Mouse (Mus musculus) heart, embryonic 12.5 days (tissue): ENCODE measurements at regions not wholly inside any gene's neighbourhood (a gene's known extent, or its start where the extent isn't known, plus 50 kb on each side); places are given as distances from the start of the nearest gene placed in this dataset.

Experiments
- ATAC-seq: fragments of 200-750 bp; cut with Nextera tagmentation; 2 replicates; pipeline ENCODE4 v1.8.0; 2017; ENCODE audit warnings: moderate TSS enrichment, moderate library complexity; ENCODE audit not compliant: insufficient number of reproducible peaks, low FRiP score
- H3K27ac ChIP-seq: fragments of 300-500 bp; sonication (generic); 2 replicates; pipeline ENCODE4 v1.5.1; 2016; ENCODE audit warnings: mild to moderate bottlenecking, moderate library complexity; ENCODE audit not compliant: poor library complexity, severe bottlenecking
- H3K27me3 ChIP-seq: fragments of 300-500 bp; sonication (generic); replicated peaks from 2 replicates; pipeline ENCODE4 v1.6.1; 2016; ENCODE audit warnings: mild to moderate bottlenecking, moderate library complexity
- H3K36me3 ChIP-seq: fragments of 300-500 bp; sonication (generic); 2 replicates; pipeline ENCODE4 v1.6.1; 2016; ENCODE audit warnings: mild to moderate bottlenecking, moderate library complexity
- H3K4me1 ChIP-seq: fragments of 300-500 bp; sonication (generic); replicated peaks from 2 replicates; pipeline ENCODE4 v1.6.1; 2016; ENCODE audit warnings: mild to moderate bottlenecking
- H3K4me2 ChIP-seq: fragments of 300-500 bp; sonication (generic); 2 replicates; pipeline ENCODE4 v1.6.1; 2016; ENCODE audit warnings: mild to moderate bottlenecking, moderate library complexity
- H3K4me3 ChIP-seq: fragments of 300-500 bp; sonication (generic); 2 replicates; pipeline ENCODE4 v1.5.1; 2016; ENCODE audit warnings: mild to moderate bottlenecking
- H3K9ac ChIP-seq: fragments of 300-500 bp; sonication (generic); 2 replicates; pipeline ENCODE4 v1.6.1; 2016; ENCODE audit warnings: mild to moderate bottlenecking, moderate library complexity
- H3K9me3 ChIP-seq: fragments of 300-500 bp; sonication (generic); replicated peaks from 2 replicates; pipeline ENCODE4 v1.6.1; 2016; ENCODE audit warnings: mild to moderate bottlenecking, moderate library complexity
- WGBS: fragments of 180-500 bp; shearing (Covaris S2); methylation state at CpG from one replicate; pipeline ENCODE4 v1.1.7; 2016; 5-methylcytosine and 5-hydroxymethylcytosine counted together

DNA sequence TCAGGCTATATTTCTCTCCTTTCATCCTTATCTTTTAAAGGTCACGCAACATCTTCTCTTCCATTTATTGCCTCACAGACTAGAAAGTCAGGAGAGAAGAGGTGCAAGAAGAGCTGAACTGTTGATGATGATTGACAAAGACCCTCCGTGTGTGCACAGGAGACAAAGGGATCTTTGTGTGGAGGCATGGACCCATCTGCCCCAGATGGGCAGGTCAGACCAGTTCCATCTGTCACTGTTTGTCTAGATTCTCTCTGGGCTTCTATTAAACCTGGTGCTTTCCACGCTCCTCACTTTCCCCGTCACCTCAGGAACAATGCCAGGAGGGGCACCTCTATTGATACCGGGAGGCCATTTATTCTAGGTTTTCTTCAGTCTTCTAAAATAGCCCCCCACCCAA is 364.1 kb upstream of the Pik3r1 start:
- WGBS = 79% methylated on average over 5 of the region's 5 CpGs
- no peak overlapping the region for H3K9ac ChIP-seq
- no peak overlapping the region for H3K4me3 ChIP-seq
- H3K4me1 ChIP-seq = no peaks in the 10 kb centered on the region
- no peaks in the 10 kb centered on the region for H3K9me3 ChIP-seq
- no peak for ATAC-seq
- no peaks in the 10 kb centered on the region for H3K36me3 ChIP-seq
- no peak overlapping the region for H3K4me2 ChIP-seq
- no peak overlapping the region for H3K27ac ChIP-seq
- no peaks in the 10 kb centered on the region for H3K27me3 ChIP-seq

DNA sequence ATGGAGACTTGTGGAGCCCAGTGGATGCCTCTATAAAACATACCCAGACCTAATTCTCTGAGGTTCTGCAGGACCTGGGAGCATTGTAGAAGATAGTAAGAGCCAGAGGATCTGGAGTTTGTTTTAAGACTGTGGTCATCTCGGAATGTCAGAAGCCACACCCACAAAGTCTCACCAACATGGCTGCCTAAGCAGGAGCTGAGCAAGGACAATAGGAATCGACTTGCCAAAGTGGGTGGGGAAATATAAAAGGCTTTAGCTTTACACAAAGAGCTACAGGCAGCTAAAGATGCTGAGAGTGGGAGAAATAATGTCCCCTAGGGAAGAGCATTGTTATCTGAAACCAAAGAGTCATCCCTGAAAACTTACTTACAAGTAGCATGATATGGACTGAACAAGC is 364.7 kb upstream of the Pik3r1 start:
- ATAC-seq = no peak
- Histone ChIP-seq H3K27me3 (no peaks in the 10 kb centered on the region), H3K36me3 (no peaks in the 10 kb centered on the region), H3K9me3 (no peaks in the 10 kb centered on the region), H3K9ac (no peak overlapping the region), H3K4me3 (no peak overlapping the region), H3K4me1 (no peaks in the 10 kb centered on the region), H3K27ac (no peak overlapping the region), H3K4me2 (no peak overlapping the region)
- WGBS = 60% methylated on average over 2 of the region's 2 CpGs

DNA sequence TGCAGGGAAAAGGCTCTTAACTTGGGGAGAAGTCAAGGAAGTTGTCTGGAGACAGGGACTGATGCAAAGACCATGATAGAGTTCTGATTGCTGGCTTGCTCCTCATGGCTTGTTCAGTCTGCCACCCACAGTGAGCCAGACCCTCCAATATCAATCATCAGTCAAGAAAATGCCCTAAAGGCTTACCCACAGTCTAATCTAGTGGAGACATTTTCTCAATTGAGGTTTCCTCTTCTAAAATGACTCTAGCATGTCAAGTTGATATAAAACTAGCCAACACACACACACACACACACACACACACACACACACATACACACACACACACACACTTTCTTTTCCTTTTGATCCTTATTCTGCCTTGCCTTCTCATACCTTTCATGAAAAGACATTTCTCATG is 367.2 kb upstream of the Pik3r1 start:
- H3K36me3 ChIP-seq = no peaks in the 10 kb centered on the region
- H3K27ac ChIP-seq = no peak overlapping the region
- no peak overlapping the region for H3K4me3 ChIP-seq
- no peak for ATAC-seq
- no peak overlapping the region for H3K9ac ChIP-seq
- no peaks in the 10 kb centered on the region for H3K9me3 ChIP-seq
- H3K27me3 ChIP-seq = no peaks in the 10 kb centered on the region
- H3K4me2 ChIP-seq = no peak overlapping the region
- H3K4me1 ChIP-seq = no peaks in the 10 kb centered on the region

DNA sequence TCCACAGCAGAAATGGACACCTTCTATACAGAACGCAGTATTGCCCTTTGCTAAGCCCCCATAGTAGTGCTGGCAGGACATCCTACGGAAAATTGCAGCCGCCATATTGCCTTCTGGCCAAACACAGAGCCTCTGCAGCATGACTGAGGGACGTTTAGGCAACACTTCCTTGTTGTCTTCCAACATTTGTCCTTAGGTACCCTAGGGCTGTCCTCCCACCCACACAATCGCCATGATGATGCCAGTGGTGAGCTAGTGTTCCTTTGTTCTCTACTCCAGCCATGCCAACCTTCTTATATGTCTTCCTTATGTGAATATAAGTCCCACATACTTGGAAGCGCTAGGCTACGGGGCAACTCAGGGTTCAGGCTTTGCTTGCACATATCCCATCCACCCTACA is 375.0 kb upstream of the Pik3r1 start:
- 82% methylated on average over 7 of the region's 7 CpGs for WGBS

DNA sequence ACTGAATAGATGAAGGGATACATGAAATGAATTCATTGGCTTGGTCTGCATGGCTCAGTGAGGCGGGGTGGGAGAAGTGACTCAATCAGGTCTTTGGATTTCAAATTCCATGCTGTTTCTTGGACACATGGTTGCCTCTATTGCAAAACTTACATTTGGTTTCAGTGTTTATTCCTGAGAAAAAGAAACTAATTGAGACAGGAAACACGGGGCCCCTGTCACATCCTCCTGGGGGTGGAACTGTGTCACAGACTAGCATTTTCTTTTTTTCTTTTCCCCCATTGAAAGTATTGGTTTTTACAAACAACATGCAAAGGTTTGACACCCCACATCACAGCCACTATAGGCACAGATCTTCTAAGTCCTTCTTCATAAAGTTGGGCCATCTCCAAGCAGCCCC is 375.8 kb upstream of the Pik3r1 start:
- Histone ChIP-seq H3K4me3 (no peak overlapping the region), H3K4me2 (no peak overlapping the region), H3K9ac (no peak overlapping the region), H3K27ac (no peak overlapping the region), H3K36me3 (no peaks in the 10 kb centered on the region), H3K4me1 (no peaks in the 10 kb centered on the region), H3K9me3 (no peaks in the 10 kb centered on the region), H3K27me3 (no peaks in the 10 kb centered on the region)
- WGBS = 77% methylated on average over 2 of the region's 2 CpGs
- no peak for ATAC-seq

More for the DNA sequence above, 375.0 kb upstream of the Pik3r1 start:
- H3K27ac ChIP-seq = no peak overlapping the region
- H3K36me3 ChIP-seq = no peaks in the 10 kb centered on the region
- H3K4me1 ChIP-seq = no peaks in the 10 kb centered on the region
- no peaks in the 10 kb centered on the region for H3K27me3 ChIP-seq
- no peak overlapping the region for H3K9ac ChIP-seq
- H3K4me3 ChIP-seq = no peak overlapping the region
- H3K9me3 ChIP-seq = no peaks in the 10 kb centered on the region
- no peak for ATAC-seq
- H3K4me2 ChIP-seq = no peak overlapping the region

DNA sequence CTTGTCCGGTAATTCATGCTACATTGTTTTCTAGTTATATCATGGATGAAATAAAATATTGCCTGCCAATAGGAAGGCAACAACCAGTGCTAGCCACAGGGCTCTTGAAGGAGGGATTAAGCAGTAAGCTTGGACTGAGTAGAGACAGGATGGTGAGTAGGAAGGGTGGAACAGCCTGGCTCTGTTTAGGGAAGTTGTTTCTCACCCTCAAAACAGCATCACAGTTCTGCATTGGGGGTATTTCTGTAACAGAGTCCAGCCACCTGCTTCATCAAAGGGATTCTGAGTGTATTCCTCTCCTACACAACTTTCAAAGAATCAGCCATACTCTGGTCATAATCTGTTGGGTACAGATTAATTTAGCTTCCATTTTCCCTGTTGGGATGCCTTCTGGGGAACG is 380.0 kb upstream of the Pik3r1 start:
- Histone ChIP-seq H3K4me2 (no peak overlapping the region), H3K27ac (no peak overlapping the region), H3K4me3 (no peak overlapping the region), H3K27me3 (no peaks in the 10 kb centered on the region), H3K9me3 (no peaks in the 10 kb centered on the region), H3K4me1 (no peaks in the 10 kb centered on the region), H3K36me3 (no peaks in the 10 kb centered on the region), H3K9ac (no peak overlapping the region)
- WGBS = 83% methylated on average over 2 of the region's 2 CpGs
- ATAC-seq = no peak

DNA sequence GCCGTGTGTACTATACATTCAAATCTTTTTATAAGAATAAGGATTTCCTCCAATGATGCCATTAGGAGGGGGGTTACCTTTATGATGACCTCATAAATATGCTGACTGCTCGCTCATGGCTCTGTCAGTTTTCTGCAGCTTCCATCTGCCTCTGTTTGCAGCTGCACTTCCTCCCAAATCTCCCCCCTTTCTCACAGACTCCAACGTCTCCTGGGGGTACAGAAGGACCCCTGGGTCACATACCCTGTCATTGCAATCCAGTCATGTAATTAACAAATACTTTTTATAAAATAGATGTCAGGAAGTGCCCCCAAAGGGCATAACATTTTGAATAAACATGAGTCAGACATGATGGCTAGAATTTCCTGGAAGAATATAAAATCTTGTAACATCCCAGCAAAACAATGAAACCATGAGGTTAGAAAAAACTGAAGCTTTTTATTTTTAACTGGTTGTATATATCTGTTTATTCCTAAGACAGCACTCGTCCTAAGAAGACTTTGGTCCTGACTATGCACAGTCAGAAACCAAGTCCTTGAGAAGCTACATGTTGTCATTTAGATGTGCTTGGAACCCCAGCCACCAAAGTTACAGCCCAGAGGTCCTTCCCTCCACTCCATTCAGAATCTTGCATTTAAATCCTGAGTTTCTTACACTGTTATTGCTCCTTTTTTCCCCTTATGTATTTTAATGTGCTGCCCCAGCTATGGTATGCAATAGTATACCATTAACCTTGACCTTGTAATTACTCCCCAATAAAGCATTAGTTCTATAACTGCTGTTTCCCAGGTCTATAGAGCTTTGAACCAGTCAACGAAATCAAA is 386.0 kb upstream of the Pik3r1 start:
- Histone ChIP-seq H3K4me3 (no peak overlapping the region), H3K36me3 (no peaks in the 10 kb centered on the region), H3K27me3 (no peaks in the 10 kb centered on the region), H3K27ac (no peak overlapping the region), H3K4me1 (no peaks in the 10 kb centered on the region), H3K4me2 (no peak overlapping the region), H3K9me3 (no peaks in the 10 kb centered on the region), H3K9ac (no peak overlapping the region)
- no peak for ATAC-seq
- WGBS = 56% methylated on average over 5 of the region's 5 CpGs

DNA sequence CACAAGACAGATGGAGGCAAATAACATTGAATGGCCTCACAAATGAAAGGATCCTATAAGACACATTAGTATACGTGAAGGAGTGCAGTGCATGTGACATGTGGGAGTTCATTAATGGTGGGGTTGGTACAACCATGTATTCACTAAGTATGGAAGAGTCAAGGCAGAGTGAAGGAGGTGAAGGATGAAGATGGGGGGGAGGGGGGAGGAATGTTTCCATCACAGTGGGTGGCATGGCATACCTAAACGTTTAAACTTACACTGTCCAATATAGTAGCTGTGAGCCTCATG is 386.5 kb upstream of the Pik3r1 start:
- WGBS = 50% methylated on average over 2 of the region's 2 CpGs
- Histone ChIP-seq H3K4me3 (no peak overlapping the region), H3K36me3 (no peaks in the 10 kb centered on the region), H3K9me3 (no peaks in the 10 kb centered on the region), H3K9ac (no peak overlapping the region), H3K4me1 (no peaks in the 10 kb centered on the region), H3K27me3 (no peaks in the 10 kb centered on the region), H3K4me2 (no peak overlapping the region), H3K27ac (no peak overlapping the region)
- ATAC-seq = no peak

DNA sequence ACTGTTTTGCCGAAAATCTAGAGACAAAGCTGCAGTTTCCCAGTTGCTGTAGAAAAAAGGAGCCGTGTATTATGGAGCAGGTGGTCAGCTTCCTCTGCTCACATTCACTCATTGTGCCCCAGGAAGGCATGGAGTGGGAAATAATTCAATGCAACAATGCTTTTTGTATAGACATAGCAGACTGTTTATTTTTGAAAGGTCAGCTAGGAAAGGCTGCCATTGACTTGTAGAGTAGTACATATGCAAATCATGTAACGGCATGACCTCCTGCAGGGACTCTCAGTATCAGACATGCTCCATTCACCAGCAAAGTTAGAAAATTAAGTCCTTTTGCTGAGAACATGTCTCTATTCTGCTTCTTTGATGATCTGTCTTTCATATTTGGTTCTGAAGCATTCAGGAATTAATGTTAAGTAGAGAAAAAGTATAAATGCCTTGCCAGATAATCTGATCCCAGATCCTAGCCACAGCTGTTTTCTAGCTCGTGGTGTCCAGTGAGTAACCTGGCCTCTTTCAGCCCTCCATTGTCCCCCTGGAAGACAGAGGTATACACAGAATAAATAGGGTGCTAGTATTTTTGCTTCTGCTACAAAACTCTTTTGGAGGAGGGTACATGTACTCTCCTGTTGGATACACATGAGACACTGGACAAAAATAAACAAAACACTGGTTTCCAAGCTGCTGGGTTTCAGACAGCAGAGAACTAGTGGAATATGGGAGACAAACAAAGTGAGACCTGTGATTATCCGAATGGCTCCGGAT is 389.5 kb upstream of the Pik3r1 start:
- Histone ChIP-seq H3K27me3 (no peaks in the 10 kb centered on the region), H3K4me1 (0 out of 2 replicates have a peak, but pooled peaks cover 3% of the 10 kb centered on the region), H3K4me2 (no peak overlapping the region), H3K9me3 (no peaks in the 10 kb centered on the region), H3K36me3 (no peaks in the 10 kb centered on the region), H3K9ac (no peak overlapping the region), H3K4me3 (no peak overlapping the region), H3K27ac (no peak overlapping the region)
- no peak for ATAC-seq
- WGBS = 80% methylated on average over 6 of the region's 6 CpGs

DNA sequence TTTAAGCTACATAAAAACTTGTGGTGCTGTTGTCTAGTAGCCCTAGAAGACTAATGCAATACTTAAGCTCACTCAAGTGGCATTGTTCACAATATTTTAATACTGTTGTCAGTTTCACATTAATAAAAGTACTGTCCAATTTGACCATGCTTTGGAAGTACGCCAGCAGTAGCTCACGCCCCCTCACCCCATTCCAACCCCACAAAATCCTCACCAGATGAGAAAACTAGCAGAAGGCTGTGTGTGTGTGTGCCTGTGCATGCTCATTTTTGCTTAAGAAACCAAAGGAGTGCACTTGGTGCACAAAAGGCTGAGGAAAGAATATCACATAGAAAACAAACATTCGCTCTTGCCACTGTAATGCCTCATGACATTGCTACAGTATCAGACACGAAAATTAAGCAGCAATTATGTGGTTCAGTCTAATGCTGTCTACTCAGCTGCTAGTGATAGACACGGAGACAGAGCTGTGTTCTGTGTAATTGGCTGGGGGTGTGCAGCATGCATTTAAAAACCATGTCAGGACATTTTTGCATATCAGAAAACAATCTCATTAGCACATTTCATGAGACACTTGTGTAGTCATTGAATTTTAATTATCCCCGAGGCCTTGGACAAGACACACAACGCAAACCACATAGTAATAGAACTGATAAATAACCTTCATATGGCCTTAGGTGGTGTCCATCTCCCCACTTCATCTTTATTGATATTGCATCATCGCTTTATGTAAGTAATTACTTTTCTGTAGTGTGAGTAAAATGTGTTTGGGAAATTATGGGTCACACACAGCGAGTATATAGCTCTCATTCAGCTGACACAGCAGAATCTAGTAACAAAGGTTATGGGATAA is 405.6 kb upstream of the Pik3r1 start:
- Histone ChIP-seq H3K27ac (no peak overlapping the region), H3K36me3 (no peaks in the 10 kb centered on the region), H3K4me3 (no peak overlapping the region), H3K4me2 (no peak overlapping the region), H3K9me3 (no peaks in the 10 kb centered on the region), H3K4me1 (no peaks in the 10 kb centered on the region), H3K9ac (no peak overlapping the region), H3K27me3 (no peaks in the 10 kb centered on the region)
- 79% methylated on average over 9 of the region's 9 CpGs for WGBS
- no peak for ATAC-seq

DNA sequence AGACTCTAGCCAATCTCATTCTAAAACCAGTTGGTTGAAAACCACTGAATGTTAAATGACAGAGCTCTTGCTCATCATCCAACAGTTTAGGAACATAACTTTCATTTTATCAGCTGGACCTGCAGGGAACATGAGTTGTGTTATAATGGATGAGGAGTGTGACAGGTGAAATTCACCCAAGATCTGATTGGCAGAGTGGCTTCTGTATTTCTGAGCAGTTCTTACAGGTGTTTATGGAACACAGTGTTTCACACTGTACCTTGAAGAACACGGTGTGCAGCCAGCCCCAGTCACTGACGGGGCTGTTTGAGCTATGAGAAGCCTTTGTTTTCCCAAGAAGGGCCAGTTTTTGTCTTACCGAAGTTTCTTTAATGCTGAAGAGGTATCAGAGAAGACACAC is 406.4 kb upstream of the Pik3r1 start:
- H3K4me1 ChIP-seq = no peaks in the 10 kb centered on the region
- H3K27me3 ChIP-seq = no peaks in the 10 kb centered on the region
- WGBS = 81% methylated on average over 3 of the region's 3 CpGs
- no peak overlapping the region for H3K4me3 ChIP-seq
- ATAC-seq = no peak
- H3K27ac ChIP-seq = no peak overlapping the region
- H3K9me3 ChIP-seq = no peaks in the 10 kb centered on the region
- H3K4me2 ChIP-seq = no peak overlapping the region
- no peak overlapping the region for H3K9ac ChIP-seq
- no peaks in the 10 kb centered on the region for H3K36me3 ChIP-seq
